Mouse (Mus musculus) embryonic fibroblast, embryonic 13.5 days (primary cell): Measurements from ENCODE around the gene Plin3.

ENCODE experiments used
- CTCF ChIP-seq: IDR thresholded peaks from 2 replicates; pipeline ENCODE4 v1.5.1; 2011; ENCODE audit warnings: mild to moderate bottlenecking, control low read depth, low read length, moderate library complexity, borderline replicate concordance; ENCODE audit not compliant: insufficient read depth
- POLR2A ChIP-seq: IDR thresholded peaks from 2 replicates; pipeline ENCODE4 v1.6.1; 2011; ENCODE audit warnings: low read depth, mild to moderate bottlenecking, control low read depth, low read length, moderate library complexity

DNA sequence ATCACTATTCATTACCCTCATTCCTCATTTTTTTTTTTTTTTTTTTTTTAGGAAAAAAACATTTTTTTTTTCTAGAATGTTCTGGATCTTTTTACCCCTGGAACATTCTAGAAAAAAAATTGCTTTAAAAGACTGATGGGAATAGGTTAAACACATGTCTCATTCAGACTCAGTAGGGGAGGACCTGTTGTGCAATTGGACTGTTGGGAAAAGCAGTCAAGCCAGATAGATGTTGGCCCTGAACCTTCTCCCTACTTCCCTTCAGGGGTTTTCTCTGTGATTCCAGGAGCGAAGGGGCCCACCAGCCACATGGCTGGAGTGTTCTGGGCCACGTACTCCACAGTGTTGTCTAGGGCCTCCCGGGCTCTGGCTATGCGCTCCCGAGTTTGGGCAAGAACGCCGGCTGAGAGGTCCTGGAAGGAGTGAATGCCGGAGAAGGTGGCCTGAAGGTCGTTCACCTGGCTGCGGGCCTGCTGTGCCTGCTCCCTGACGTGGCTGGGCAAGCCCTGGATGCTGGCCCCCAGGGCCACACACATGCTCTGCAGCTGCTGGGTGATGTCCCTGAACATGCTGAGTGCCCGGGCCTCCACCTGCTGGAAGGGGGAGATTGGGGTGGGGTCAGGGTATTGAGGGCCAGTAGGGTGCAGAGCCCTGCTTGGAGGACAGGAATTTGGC is 13.1 kb downstream of the Plin3 start:
- TF ChIP-seq CTCF, result no peak
- TF ChIP-seq POLR2A, result no peak
